Mouse (Mus musculus) lung, embryonic 14.5 days (tissue): Measurements from ENCODE around the gene Ifi35. TPM values are rescaled to one million over a fixed set of nuclear protein-coding genes. Genes with fewer than 3 reads are reported as not detected.
A peak's percentile ranks its signal among the peaks of the same experiment; 100 is the strongest.
"Not testable (repeated sequence)": the region's sequence is repeated elsewhere in the genome, so short reads cannot be mapped to it uniquely, and the experiment has no call there.

Experiments used
- ATAC-seq: fragments of 200-750 bp; cut with Nextera tagmentation; 2 replicates; pipeline ENCODE4 v1.8.0; 2017; ENCODE audit warnings: mild to moderate bottlenecking, moderate TSS enrichment, moderate library complexity; ENCODE audit not compliant: insufficient read depth
- DNase-seq: peaks from one replicate; pipeline ENCODE4 v3.0.0-alpha.2; 2015
- H3K27ac ChIP-seq: fragments of 300-500 bp; sonication (generic); 2 replicates; pipeline ENCODE4 v1.5.1; 2014; ENCODE audit warnings: low read depth, mild to moderate bottlenecking, moderate library complexity
- H3K27me3 ChIP-seq: fragments of 300-500 bp; sonication (generic); 2 replicates; pipeline ENCODE4 v1.6.1; 2014; ENCODE audit warnings: low read length, control low read depth; ENCODE audit not compliant: insufficient read depth
- H3K36me3 ChIP-seq: fragments of 300-500 bp; sonication (generic); 2 replicates; pipeline ENCODE4 v1.6.1; 2014; ENCODE audit warnings: control low read depth; ENCODE audit not compliant: insufficient read depth
- H3K4me1 ChIP-seq: fragments of 300-500 bp; sonication (generic); 2 replicates; pipeline ENCODE4 v1.6.1; 2014; ENCODE audit warnings: antibody characterized with exemption, control low read depth; ENCODE audit not compliant: insufficient read depth
- H3K4me2 ChIP-seq: fragments of 300-500 bp; sonication (generic); 2 replicates; pipeline ENCODE4 v1.6.1; 2014; ENCODE audit warnings: mild to moderate bottlenecking
- H3K4me3 ChIP-seq: fragments of 300-500 bp; sonication (generic); 2 replicates; pipeline ENCODE4 v1.5.1; 2014; ENCODE audit warnings: low read depth, low read length
- H3K9ac ChIP-seq: fragments of 300-500 bp; sonication (generic); 2 replicates; pipeline ENCODE4 v1.6.1; 2014
- H3K9me3 ChIP-seq: fragments of 300-500 bp; sonication (generic); 2 replicates; pipeline ENCODE4 v1.6.1; 2016; ENCODE audit warnings: low read depth, low read length, control low read depth
- CTCF ChIP-seq: IDR thresholded peaks from 2 replicates; pipeline ENCODE4 v1.5.1; 2016; ENCODE audit warnings: antibody characterized with exemption, low read depth
- WGBS: fragments of 180-500 bp; shearing (Covaris S2); extraction: QIAGEN DNeasy Blood & Tissue Kit; methylation state at CpG from one replicate; pipeline ENCODE4 v1.1.7; 2014; 5-methylcytosine and 5-hydroxymethylcytosine counted together
- polyA plus RNA-seq: library from polyadenylated mRNA; unstranded; fragments of >200 nt; fragmentation: Nextera tagmentation; extraction: Ambion mirVana; gene quantifications from 2 replicates; pipeline ENCODE4 v1.2.1, GENCODE M21; 2014

Gene Ifi35
- polyA plus RNA-seq, 1 experiment from 2014 or later = 11.4 TPM

DNA sequence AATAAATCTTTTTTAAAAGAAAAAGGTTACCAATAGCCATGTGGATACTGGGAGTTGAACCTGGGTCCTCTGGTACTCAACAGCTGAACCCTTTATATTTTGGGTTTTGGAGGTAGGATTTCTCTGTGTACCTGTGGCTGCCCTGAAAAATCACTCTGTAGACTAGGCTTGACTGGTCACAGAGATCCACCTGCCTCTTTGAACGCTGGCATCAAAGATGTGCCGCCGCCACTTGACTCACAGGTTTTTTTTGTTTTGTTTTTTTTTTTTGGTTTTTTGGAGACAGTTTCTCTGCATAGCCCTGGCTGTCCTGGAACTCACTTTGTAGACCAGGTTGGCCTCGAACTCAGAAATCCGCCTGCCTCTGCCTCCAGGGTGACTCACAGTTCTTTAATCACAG lies 421 bp upstream of the Ifi35 start:
- no peaks in the 10 kb centered on the region for H3K4me1 ChIP-seq
- peak overlapping the region; percentile 52; the same call in 1 of the 2 replicates for H3K9ac ChIP-seq
- ATAC-seq (no peak), DNase-seq (no peak)
- no peaks in the 10 kb centered on the region for H3K27me3 ChIP-seq
- H3K27ac ChIP-seq = no peak overlapping the region
- H3K4me3 ChIP-seq = peak overlapping the region; percentile 42; the same call in 1 of the 2 replicates
- WGBS = 81% methylated on average over 5 of the region's 5 CpGs
- H3K36me3 ChIP-seq = peaks cover 33% of the 10 kb centered on the region
- no peak for TF ChIP-seq CTCF
- H3K9me3 ChIP-seq = no peaks in the 10 kb centered on the region
- H3K4me2 ChIP-seq = peak overlapping the region; percentile 59

DNA sequence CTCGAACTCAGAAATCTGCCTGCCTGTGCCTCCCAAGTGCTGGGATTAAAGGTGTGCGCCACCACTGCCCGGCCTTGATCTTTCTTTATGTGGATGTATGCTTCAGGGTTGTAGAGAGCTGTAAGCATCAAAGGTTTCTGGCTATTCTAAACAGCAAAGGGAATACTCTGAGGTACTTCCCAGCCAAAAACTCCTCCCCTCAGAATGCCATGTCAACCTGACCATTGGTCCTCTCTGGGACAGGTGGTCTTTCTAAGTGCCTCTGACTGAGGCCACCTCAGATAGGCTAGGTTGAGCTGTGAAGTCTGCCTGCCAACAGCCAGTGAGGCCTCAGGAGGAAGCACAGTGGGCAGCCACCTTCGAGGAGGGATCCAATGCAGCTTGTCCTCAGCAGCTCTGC lies 692 bp downstream of the Ifi35 start:
- TF ChIP-seq CTCF = no peak
- H3K27ac ChIP-seq = no peak overlapping the region
- no peak overlapping the region for H3K9ac ChIP-seq
- ATAC-seq = no peak
- H3K4me2 ChIP-seq = peak overlapping the region; percentile 59
- 75% methylated on average over 4 of the region's 4 CpGs for WGBS
- H3K36me3 ChIP-seq = peaks cover 23% of the 10 kb centered on the region
- no peaks in the 10 kb centered on the region for H3K4me1 ChIP-seq
- H3K27me3 ChIP-seq = no peaks in the 10 kb centered on the region
- no peaks in the 10 kb centered on the region for H3K9me3 ChIP-seq
- DNase-seq = no peak
- peak overlapping the region; percentile 42 for H3K4me3 ChIP-seq

DNA sequence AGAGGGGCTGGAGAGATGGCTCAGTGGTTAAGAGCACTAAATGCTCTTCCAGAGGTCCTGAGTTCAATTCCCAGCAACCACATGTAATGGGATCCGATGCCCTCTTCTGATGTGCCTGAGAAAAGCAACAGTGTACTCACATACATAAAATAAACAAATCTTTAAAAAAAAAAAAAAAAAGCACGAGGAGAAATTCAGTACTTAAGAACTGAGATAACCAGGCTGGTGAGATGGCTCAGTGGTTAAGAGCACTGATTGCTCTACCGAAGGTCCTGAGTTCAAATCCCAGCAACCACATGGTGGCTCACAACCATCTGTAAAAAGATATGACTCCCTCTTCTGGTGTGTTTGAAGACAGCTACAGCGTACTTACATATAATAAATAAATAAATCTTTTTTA lies 1.4 kb downstream of the Ifi35 start:
- not testable (repeated sequence) for H3K4me1 ChIP-seq, H3K9ac ChIP-seq, H3K9me3 ChIP-seq, H3K4me2 ChIP-seq, H3K27ac ChIP-seq, H3K27me3 ChIP-seq, H3K4me3 ChIP-seq, ATAC-seq, DNase-seq
- WGBS = 71% methylated on average over 4 of the region's 4 CpGs
- H3K36me3 ChIP-seq = peaks cover 16% of the 10 kb centered on the region

DNA sequence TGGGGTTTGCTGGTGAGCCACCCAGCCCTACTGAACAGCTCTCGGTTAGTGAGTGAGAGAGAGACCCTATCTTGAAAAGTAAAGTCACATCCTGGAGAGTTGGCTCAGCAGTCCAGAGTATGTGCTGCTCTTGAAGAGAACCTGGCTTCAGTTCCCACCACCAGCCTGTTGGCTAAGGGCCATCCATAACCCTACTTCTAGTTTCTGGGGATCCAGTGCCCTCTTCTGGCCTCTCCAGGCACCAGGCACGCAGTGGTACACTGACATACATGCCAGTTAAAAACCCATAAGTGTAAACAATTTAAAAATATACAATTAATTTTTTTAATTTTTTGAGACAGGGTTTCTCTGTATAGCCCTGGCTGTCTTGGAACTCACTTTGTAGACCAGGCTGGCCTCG lies 2.2 kb downstream of the Ifi35 start:
- no peak overlapping the region for H3K9ac ChIP-seq
- H3K4me3 ChIP-seq = no peak overlapping the region
- no peaks in the 10 kb centered on the region for H3K27me3 ChIP-seq
- no peak for DNase-seq
- no peak for ATAC-seq
- peaks cover 8% of the 10 kb centered on the region for H3K36me3 ChIP-seq
- 67% methylated on average over 3 of the region's 3 CpGs for WGBS
- 0 out of 2 replicates have a peak, but pooled peaks cover 3% of the 10 kb centered on the region for H3K4me1 ChIP-seq
- H3K4me2 ChIP-seq = no peak overlapping the region
- peak; percentile 33 for TF ChIP-seq CTCF
- H3K27ac ChIP-seq = no peak overlapping the region
- H3K9me3 ChIP-seq = no peaks in the 10 kb centered on the region

DNA sequence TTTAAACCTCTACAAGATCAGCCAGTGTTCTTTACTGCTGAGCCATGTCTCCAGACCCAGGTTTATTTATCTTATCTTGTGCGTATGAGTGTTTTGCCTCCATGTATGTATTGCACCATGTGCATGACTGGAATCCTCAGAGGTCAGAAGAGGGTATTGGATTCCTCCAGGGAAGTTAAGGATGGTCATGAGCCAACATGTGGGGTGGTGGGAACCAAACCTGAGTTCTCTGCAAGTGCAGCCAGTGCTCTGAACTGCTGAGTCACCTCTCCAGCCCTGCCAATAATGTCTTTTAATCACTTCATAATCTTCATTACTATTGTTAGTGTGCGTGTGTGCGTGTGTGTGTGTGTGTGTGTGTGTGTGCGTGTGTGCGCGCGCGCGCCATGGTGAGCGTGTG lies 3.3 kb downstream of the Ifi35 start:
- H3K9me3 ChIP-seq = no peaks in the 10 kb centered on the region
- no peaks in the 10 kb centered on the region for H3K27me3 ChIP-seq
- H3K4me3 ChIP-seq = no peak overlapping the region
- H3K4me2 ChIP-seq = no peak overlapping the region
- no peak overlapping the region for H3K27ac ChIP-seq
- H3K4me1 ChIP-seq = 0 out of 2 replicates have a peak, but pooled peaks cover 3% of the 10 kb centered on the region
- ATAC-seq (no peak), DNase-seq (no peak)
- TF ChIP-seq CTCF = no peak
- WGBS = 87% methylated on average over 10 of the region's 10 CpGs
- no peaks in the 10 kb centered on the region for H3K36me3 ChIP-seq
- H3K9ac ChIP-seq = no peak overlapping the region

DNA sequence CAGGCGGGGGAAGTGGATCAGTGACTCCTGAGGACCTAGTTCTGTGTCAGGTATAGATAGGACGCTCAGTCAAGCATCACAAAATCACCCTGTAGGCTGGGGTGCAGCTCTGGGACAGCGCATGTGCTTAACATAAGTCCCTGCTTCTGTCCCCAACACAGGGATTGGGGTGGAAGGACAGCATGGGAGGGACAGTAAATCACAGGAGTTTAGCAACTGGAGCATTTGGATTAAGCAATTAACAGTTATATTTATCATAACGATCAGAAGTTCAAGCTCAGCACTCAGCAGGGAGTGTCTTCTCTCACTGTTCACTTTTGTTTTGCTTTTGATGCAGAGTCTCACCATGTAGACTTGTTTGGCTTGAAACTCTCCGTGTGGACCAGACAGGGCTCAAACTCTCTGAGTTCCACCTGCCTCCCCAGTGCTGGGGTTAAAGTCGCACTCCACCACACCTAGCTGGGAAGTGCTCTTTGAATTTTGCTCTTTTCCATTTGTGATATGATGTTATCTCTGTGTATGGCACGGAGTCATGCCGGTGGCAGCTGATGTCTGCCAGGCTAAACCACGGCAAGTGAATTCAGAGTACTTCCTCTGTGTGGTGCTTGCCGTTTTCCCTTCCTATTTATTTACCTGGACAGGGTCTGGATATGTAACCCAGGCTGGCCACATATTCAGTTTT lies 4.0 kb downstream of the Ifi35 start:
- TF ChIP-seq CTCF = no peak
- DNase-seq (no peak), ATAC-seq (no peak)
- H3K9me3 ChIP-seq = no peaks in the 10 kb centered on the region
- no peak overlapping the region for H3K27ac ChIP-seq
- H3K36me3 ChIP-seq = no peaks in the 10 kb centered on the region
- 60% methylated on average over 10 of the region's 10 CpGs for WGBS
- no peaks in the 10 kb centered on the region for H3K27me3 ChIP-seq
- H3K4me3 ChIP-seq = no peak overlapping the region
- no peak overlapping the region for H3K9ac ChIP-seq
- H3K4me2 ChIP-seq = no peak overlapping the region
- 0 out of 2 replicates have a peak, but pooled peaks cover 3% of the 10 kb centered on the region for H3K4me1 ChIP-seq

DNA sequence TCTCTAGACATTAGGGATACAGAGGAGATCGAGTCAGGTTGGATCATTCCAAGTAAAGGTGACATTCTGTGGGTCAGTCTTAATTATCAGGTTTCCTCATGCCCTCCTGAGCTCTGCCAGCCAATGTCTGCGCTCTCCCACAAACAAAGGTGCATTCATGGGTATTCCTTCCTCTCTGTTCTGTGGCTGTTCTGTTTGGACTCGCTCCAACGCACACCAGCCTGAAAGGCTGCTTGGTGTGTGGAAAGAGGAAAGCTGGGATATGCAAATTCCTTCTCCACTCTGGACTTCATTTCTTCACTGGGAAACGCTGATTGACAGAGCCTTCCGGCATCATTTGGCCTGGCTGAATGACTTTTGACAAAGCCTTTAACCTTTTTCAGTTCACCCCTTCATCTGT lies 6.5 kb downstream of the Ifi35 start:
- Histone ChIP-seq H3K27ac (no peak overlapping the region), H3K4me3 (no peak overlapping the region), H3K4me2 (no peak overlapping the region), H3K9me3 (no peaks in the 10 kb centered on the region), H3K27me3 (no peaks in the 10 kb centered on the region), H3K9ac (no peak overlapping the region), H3K4me1 (0 out of 2 replicates have a peak, but pooled peaks cover 3% of the 10 kb centered on the region), H3K36me3 (0 out of 2 replicates have a peak, but pooled peaks cover 4% of the 10 kb centered on the region)
- ATAC-seq (no peak), DNase-seq (peak; percentile 33)
- WGBS = 67% methylated on average over 6 of the region's 6 CpGs
- no peak for TF ChIP-seq CTCF
